Mouse (Mus musculus): ENCODE data around the gene Chga. TPM values are rescaled to one million over a fixed set of nuclear protein-coding genes. Genes with fewer than 3 reads are reported as not detected.

The Chga gene
- 0.10 and 0.55 TPM in 2 replicates for polyA plus RNA-seq (2015; fragmentation: Nextera tagmentation; extraction: Ambion mirVana)

DNA sequence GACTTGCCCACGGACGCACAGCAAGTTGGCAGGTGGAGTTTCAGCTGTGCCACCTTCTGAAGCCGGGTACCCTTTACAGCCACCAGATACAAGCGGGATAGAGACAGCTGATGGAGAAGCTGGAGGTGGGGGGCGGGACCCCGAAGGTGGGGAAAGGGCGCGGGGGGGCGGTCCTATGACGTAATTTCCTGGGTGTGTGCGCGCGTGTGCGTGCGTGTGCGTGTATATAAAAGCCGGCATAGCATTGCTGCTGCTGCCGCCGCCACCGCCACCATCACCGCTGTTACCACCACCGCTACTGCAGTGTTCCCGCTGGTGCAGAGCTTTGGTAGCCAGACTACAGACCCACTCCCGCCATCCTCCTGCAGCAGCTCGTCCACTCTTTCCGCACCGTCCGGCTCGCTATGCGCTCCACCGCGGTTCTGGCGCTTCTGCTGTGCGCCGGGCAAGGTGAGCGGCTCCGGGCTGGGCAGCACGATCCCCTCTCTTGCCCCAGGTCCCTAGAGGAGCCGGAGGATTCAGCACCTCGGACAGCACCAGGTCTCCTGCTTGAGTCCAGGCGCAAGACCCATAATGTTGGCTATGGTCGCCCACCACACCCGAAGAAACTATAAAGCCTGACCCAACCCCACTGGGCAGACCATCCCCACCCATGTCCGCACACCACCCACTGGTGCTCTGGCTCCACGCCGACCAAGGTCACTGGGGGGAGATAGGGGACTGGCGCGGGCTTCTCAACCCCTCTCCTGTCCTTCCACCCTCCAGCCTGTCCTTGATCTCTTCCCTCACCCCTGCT, at the start of gene Chga:
Gene Chga (plus strand): TSS at position 249 of the 796 bp plus-strand sequence.

Other genes starting within 250 kb of the Chga start
- gene Lgmn, start 115.2 kb upstream of the Chga start, polyA plus RNA-seq (2015; fragmentation: Nextera tagmentation; extraction: Ambion mirVana) = 135 and 171 TPM in 2 replicates
- gene Golga5, start 85.8 kb upstream of the Chga start, polyA plus RNA-seq (2015; fragmentation: Nextera tagmentation; extraction: Ambion mirVana) = 24.0 and 25.2 TPM in 2 replicates
- 3.5 and 4.9 TPM in 2 replicates for gene Itpk1, start 150.0 kb downstream of the Chga start, polyA plus RNA-seq (2015; fragmentation: Nextera tagmentation; extraction: Ambion mirVana)
- gene Moap1, start 188.7 kb downstream of the Chga start, polyA plus RNA-seq (2015; fragmentation: Nextera tagmentation; extraction: Ambion mirVana) = 9.2 and 10.7 TPM in 2 replicates
- 6.3 and 6.5 TPM in 2 replicates for gene Tmem251, start 188.8 kb downstream of the Chga start, polyA plus RNA-seq (2015; fragmentation: Nextera tagmentation; extraction: Ambion mirVana)
- gene Gm28051, start 202.8 kb downstream of the Chga start, polyA plus RNA-seq (2015; fragmentation: Nextera tagmentation; extraction: Ambion mirVana) = not detected in 2 replicates
- gene Gon7, start 202.8 kb downstream of the Chga start, polyA plus RNA-seq (2015; fragmentation: Nextera tagmentation; extraction: Ambion mirVana) = 9.8 and 10.5 TPM in 2 replicates
- gene Ubr7, start 203.0 kb downstream of the Chga start, polyA plus RNA-seq (2015; fragmentation: Nextera tagmentation; extraction: Ambion mirVana) = 20.4 and 20.6 TPM in 2 replicates
- gene Gm20604, start 203.7 kb downstream of the Chga start, polyA plus RNA-seq (2015; fragmentation: Nextera tagmentation; extraction: Ambion mirVana) = 10.4 and 10.9 TPM in 2 replicates